Mouse (Mus musculus) hematopoietic stem cell, adult 5-6 weeks (primary cell): ENCODE measurements around the gene Med13. TPM values are rescaled to one million over a fixed set of nuclear protein-coding genes. Genes with fewer than 3 reads are reported as not detected.

ENCODE experiments used
- total RNA-seq: library from RNA; stranded (forward); fragments of 172-1452, 232-1000 nt; gene quantifications from 2 replicates; pipeline ENCODE4 v1.2.3, GENCODE M21; 2017

Gene Med13
- total RNA-seq, 1 experiment from 2014 or later, result 73.0 TPM

Other genes with a start within 250 kb of the Med13 start
- 20.9 and 23.9 TPM in 2 replicates for gene Brip1, start 156.4 kb downstream of the Med13 start, total RNA-seq
- 30.8 and 34.4 TPM in 2 replicates for gene Ints2, start 100.0 kb downstream of the Med13 start, total RNA-seq
- gene Rnft1, start 127.1 kb upstream of the Med13 start, total RNA-seq, result 12.4 and 17.4 TPM in 2 replicates
- gene Rps6kb1, start 187.2 kb upstream of the Med13 start, total RNA-seq, result 41.5 and 63.2 TPM in 2 replicates
- gene Tubd1, start 187.4 kb upstream of the Med13 start, total RNA-seq, result 8.8 and 13.1 TPM in 2 replicates